Mouse (Mus musculus): ENCODE measurements around the gene Efl1.

GRCm38 (mm10) chr7:82719285-82719684 lies 70.9 kb downstream of the Efl1 start:
- TF ChIP-seq POLR2A (IDR thresholded peaks at IDR 0.05; ENCODE audit: low read depth, low read length) (no peak), CTCF (conservative IDR thresholded peaks at IDR 0.05; ENCODE audit: insufficient read depth, insufficient read length, low read depth, low read length) (peak; percentile 41)
